Mouse (Mus musculus) heart, postnatal 4 days (tissue): Measurements from ENCODE around the gene Mcu. TPM values are rescaled to one million over a fixed set of nuclear protein-coding genes. Genes with fewer than 3 reads are reported as not detected.

Experiments
- DNase-seq: peaks from one replicate; pipeline ENCODE4 v3.0.0; 2021
- total RNA-seq, 2 experiments: library from RNA; stranded (reverse); gene quantifications; 2 replicates each; pipeline ENCODE4 v1.2.3; 2021

Gene Mcu
- total RNA-seq, 2 experiments from 2014 or later: 27.9 to 32.6 TPM

GRCm38 (mm10) chr10:59426371-59426770 is 190.1 kb downstream of the Mcu start:
- no peak for DNase-seq

- DNase-seq: peak; percentile 78
These were observed 191.1 kb downstream of the Mcu start for GRCm38 (mm10) chr10:59425369-59425768.

GRCm38 (mm10) chr10:59424453-59424852 is 192.0 kb downstream of the Mcu start:
- DNase-seq: no peak

GRCm38 (mm10) chr10:59419516-59419915 is 197.0 kb downstream of the Mcu start:
- no peak for DNase-seq

- no peak for DNase-seq
These were observed 199.9 kb downstream of the Mcu start for GRCm38 (mm10) chr10:59416623-59417022.

- DNase-seq: no peak
These were observed 202.8 kb downstream of the Mcu start for GRCm38 (mm10) chr10:59413711-59414110.

- no peak for DNase-seq
These were observed 206.2 kb downstream of the Mcu start for GRCm38 (mm10) chr10:59410264-59410663.

GRCm38 (mm10) chr10:59408499-59408898 is 208.0 kb downstream of the Mcu start:
- DNase-seq: no peak

GRCm38 (mm10) chr10:59403793-59404149 is 212.7 kb downstream of the Mcu start:
- no peak for DNase-seq

GRCm38 (mm10) chr10:59402899-59403792 is 213.3 kb downstream of the Mcu start, which contains the start of gene Pla2g12b:
Gene Pla2g12b (plus strand): TSS chr10:59403660.
- DNase-seq: no peak

Other genes starting within 250 kb of the Mcu start
- 100 to 1,000 TPM; 134 to 144 TPM for gene Gm10273, start 221.1 kb downstream of the Mcu start, total RNA-seq
- under 1 TPM; 0.25 to 0.41 TPM for gene Pla2g12b, start 213.0 kb downstream of the Mcu start, total RNA-seq
- under 1 TPM; 0.79 to 0.99 TPM for gene Oit3, start 174.9 kb downstream of the Mcu start, total RNA-seq
- gene Gm10322, start 629 bp downstream of the Mcu start, total RNA-seq: not detected
- gene Micu1, start 85.8 kb upstream of the Mcu start, total RNA-seq: 10 to 100 TPM; 30.8 to 34.7 TPM